Mouse (Mus musculus): ENCODE measurements at regions not wholly inside any gene's neighbourhood (a gene's known extent, or its start where the extent isn't known, plus 50 kb on each side); places are given as distances from the start of the nearest gene placed in this dataset.

DNA sequence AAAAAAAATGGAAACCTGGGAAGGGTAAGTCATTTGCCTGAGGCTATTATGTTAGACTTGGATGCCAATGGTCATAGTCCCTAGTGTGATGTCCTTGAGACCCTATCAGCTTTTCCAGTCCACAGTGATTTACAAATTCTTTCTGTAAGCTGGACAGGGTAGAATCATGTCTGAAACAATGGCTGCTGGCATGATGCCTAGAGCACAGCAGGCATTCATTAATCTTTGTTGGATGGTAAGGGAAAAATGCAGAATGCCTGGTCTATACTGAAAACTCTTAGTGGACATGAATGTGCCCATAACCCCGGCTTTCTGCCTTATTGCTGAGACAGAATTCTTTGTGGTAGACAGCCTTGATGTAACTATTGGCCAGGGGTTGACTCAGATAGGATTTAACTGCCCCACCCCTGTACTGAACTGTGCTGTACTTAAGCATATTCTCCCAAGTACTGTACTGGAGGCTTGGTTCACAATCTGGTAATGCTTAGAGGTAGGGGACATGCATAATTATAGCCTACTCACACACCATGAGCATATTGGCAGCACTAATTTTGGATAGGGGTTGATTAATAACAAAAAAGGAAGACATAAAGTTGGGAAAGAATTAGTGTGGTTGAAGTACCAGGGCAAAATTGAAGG, 424.8 kb downstream of the Zfp619 start:
- Histone ChIP-seq H3K9ac (ENCODE audit: low read depth, low read length) (no peak overlapping the region), H3K4me2 (ENCODE audit: low read length) (no peak overlapping the region), H3K27ac (no peak overlapping the region), H3K9me3 (replicated peaks; ENCODE audit: low read length) (no peaks in the 10 kb centered on the region), H3K4me1 (replicated peaks; ENCODE audit: insufficient read depth, low read length) (no peaks in the 10 kb centered on the region), H3K36me3 (ENCODE audit: insufficient read depth, low read length) (no peaks in the 10 kb centered on the region), H3K4me3 (replicated peaks; ENCODE audit: low read depth, low read length) (no peak overlapping the region), H3K27me3 (ENCODE audit: insufficient read depth, low read length) (no peaks in the 10 kb centered on the region)
- WGBS = 65% methylated on average over 1 of the region's 1 CpGs
- no peak for ATAC-seq (replicated peaks; ENCODE audit: low FRiP score, low read depth)
- no peak for DNase-seq (ENCODE audit: low spot score)
- no peak for TF ChIP-seq CTCF (IDR thresholded peaks at IDR 0.05; ENCODE audit: low read depth)

GRCm38 (mm10) chr7:39954110-39954509, 436.5 kb downstream of the Zfp619 start:
- Histone ChIP-seq H3K27ac (no peak overlapping the region), H3K36me3 (ENCODE audit: insufficient read depth, low read length) (no peaks in the 10 kb centered on the region), H3K4me3 (replicated peaks; ENCODE audit: low read depth, low read length) (no peak overlapping the region), H3K4me2 (ENCODE audit: low read length) (no peak overlapping the region), H3K27me3 (ENCODE audit: insufficient read depth, low read length) (no peaks in the 10 kb centered on the region), H3K4me1 (replicated peaks; ENCODE audit: insufficient read depth, low read length) (no peaks in the 10 kb centered on the region), H3K9ac (ENCODE audit: low read depth, low read length) (no peak overlapping the region), H3K9me3 (replicated peaks; ENCODE audit: low read length) (no peaks in the 10 kb centered on the region)
- WGBS = 70% methylated on average over 7 of the region's 7 CpGs
- TF ChIP-seq CTCF (IDR thresholded peaks at IDR 0.05; ENCODE audit: low read depth) = no peak
- no peak for DNase-seq (ENCODE audit: low spot score)
- no peak for ATAC-seq (replicated peaks; ENCODE audit: low FRiP score, low read depth)

- Histone ChIP-seq H3K36me3 (ENCODE audit: insufficient read depth, low read length) (no peaks in the 10 kb centered on the region), H3K27me3 (ENCODE audit: insufficient read depth, low read length) (no peaks in the 10 kb centered on the region), H3K4me1 (replicated peaks; ENCODE audit: insufficient read depth, low read length) (no peaks in the 10 kb centered on the region), H3K9ac (ENCODE audit: low read depth, low read length) (no peak overlapping the region), H3K27ac (no peak overlapping the region), H3K9me3 (replicated peaks; ENCODE audit: low read length) (no peaks in the 10 kb centered on the region), H3K4me3 (replicated peaks; ENCODE audit: low read depth, low read length) (no peak overlapping the region), H3K4me2 (ENCODE audit: low read length) (no peak overlapping the region)
- ATAC-seq (replicated peaks; ENCODE audit: low FRiP score, low read depth) (no peak), DNase-seq (ENCODE audit: low spot score) (no peak)
- TF ChIP-seq CTCF (IDR thresholded peaks at IDR 0.05; ENCODE audit: low read depth) = no peak
Measured at GRCm38 (mm10) chr7:39954931-39955330, 437.4 kb downstream of the Zfp619 start.

DNA sequence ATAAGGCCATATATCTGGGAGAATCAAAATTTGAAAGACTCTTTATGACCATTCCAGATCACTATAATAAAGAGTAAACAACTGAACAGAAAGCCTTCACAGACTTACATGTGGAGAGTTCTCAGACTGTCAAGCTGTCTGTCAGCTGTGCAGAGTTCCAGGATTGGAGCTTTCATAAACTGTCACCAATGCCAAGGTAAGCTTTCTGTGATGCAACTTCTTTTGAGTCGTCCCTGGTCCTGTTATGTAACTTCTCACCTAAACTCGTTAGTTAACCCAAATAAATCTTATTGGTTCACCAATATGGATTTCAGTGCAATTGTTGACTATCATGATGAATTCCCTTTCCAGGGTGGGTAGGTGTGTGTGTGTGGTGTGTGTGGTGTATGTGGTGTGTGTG, 460.6 kb downstream of the Zfp619 start:
- Histone ChIP-seq H3K27me3 (ENCODE audit: insufficient read depth, low read length) (no peaks in the 10 kb centered on the region), H3K4me2 (ENCODE audit: low read length) (no peak overlapping the region), H3K9ac (ENCODE audit: low read depth, low read length) (no peak overlapping the region), H3K27ac (no peak overlapping the region), H3K4me1 (replicated peaks; ENCODE audit: insufficient read depth, low read length) (no peaks in the 10 kb centered on the region), H3K4me3 (replicated peaks; ENCODE audit: low read depth, low read length) (no peak overlapping the region), H3K9me3 (replicated peaks; ENCODE audit: low read length) (no peaks in the 10 kb centered on the region), H3K36me3 (ENCODE audit: insufficient read depth, low read length) (no peaks in the 10 kb centered on the region)
- DNase-seq (ENCODE audit: low spot score) (no peak), ATAC-seq (replicated peaks; ENCODE audit: low FRiP score, low read depth) (no peak)
- TF ChIP-seq CTCF (IDR thresholded peaks at IDR 0.05; ENCODE audit: low read depth) = no peak
- WGBS = 77% methylated on average over 2 of the region's 2 CpGs

- Histone ChIP-seq H3K9ac (ENCODE audit: low read depth, low read length) (no peak overlapping the region), H3K9me3 (replicated peaks; ENCODE audit: low read length) (no peaks in the 10 kb centered on the region), H3K27ac (no peak overlapping the region), H3K4me2 (ENCODE audit: low read length) (no peak overlapping the region), H3K4me1 (replicated peaks; ENCODE audit: insufficient read depth, low read length) (no peaks in the 10 kb centered on the region), H3K27me3 (ENCODE audit: insufficient read depth, low read length) (no peaks in the 10 kb centered on the region), H3K4me3 (replicated peaks; ENCODE audit: low read depth, low read length) (no peak overlapping the region), H3K36me3 (ENCODE audit: insufficient read depth, low read length) (no peaks in the 10 kb centered on the region)
- ATAC-seq (replicated peaks; ENCODE audit: low FRiP score, low read depth) (no peak), DNase-seq (ENCODE audit: low spot score) (no peak)
- WGBS = 67% methylated on average over 4 of the region's 4 CpGs
- TF ChIP-seq CTCF (IDR thresholded peaks at IDR 0.05; ENCODE audit: low read depth) = no peak
Measured at GRCm38 (mm10) chr7:39981647-39982046, 464.1 kb downstream of the Zfp619 start.

Measured in kidney, postnatal 0 days (tissue).